ENCODE assay signal across 26 mouse cellular contexts in genomic region chr1:120069120-120069519, GRCm38 (mm10). TPM values are rescaled to one million over a fixed set of nuclear protein-coding genes. Genes with fewer than 3 reads are reported as not detected.
A peak's percentile ranks its signal among the peaks of the same experiment; 100 is the strongest.
DNase-seq lines count a peak whose midpoint lies in the region; ATAC-seq and TF ChIP-seq lines count a peak whose summit lies in the region.
"Had no signal": no experiment of that assay in that cellular context is flagged by ENCODE, and none has a peak within 500 bp of the region (broad histone marks: within the 10 kb centered on the region; RNA-seq: fewer than 3 reads in every experiment).

No protein-coding gene starts in this region.

- no peak for TF ChIP-seq POLR2A in lung, adult 2 months (IDR thresholded peaks at IDR 0.05; ENCODE audit: borderline replicate concordance, extremely low read depth, low read depth, low read length)

- peak; percentile 98 for TF ChIP-seq EP300 in lung, postnatal 0 days (IDR thresholded peaks at IDR 0.05)

- WGBS in intestine, postnatal 0 days: 86% methylated on average over 5 of the region's 5 CpGs
- 81% methylated on average over 5 of the region's 5 CpGs for WGBS in intestine, embryonic 15.5 days
- 70% methylated on average over 5 of the region's 5 CpGs for WGBS in lung, adult 2 months
- WGBS in lung, postnatal 0 days: 59% methylated on average over 5 of the region's 5 CpGs

- ATAC-seq in intestine, postnatal 0 days: no peak
- ATAC-seq in intestine, embryonic 15.5 days: no peak
- peak; percentile 79 for ATAC-seq in lung, postnatal 0 days
- ATAC-seq in cerebellum, adult (ENCODE audit: insufficient number of reproducible peaks, low FRiP score, low TSS enrichment): no peak
- ATAC-seq: forebrain, embryonic 14.5 days; forebrain, postnatal 0 days; Patski had no signal

- no peaks in the 10 kb centered on the region for H3K27me3 ChIP-seq in intestine, postnatal 0 days (replicated peaks; ENCODE audit: control insufficient read depth, insufficient read depth, low read length)
- no peaks in the 10 kb centered on the region for H3K27me3 ChIP-seq in intestine, embryonic 15.5 days (replicated peaks)
- H3K27me3 ChIP-seq in lung, postnatal 0 days (replicated peaks; ENCODE audit: insufficient read depth, low read length): no peaks in the 10 kb centered on the region
- H3K27me3 ChIP-seq: CH12.LX, Patski had no signal

- 0 out of 2 replicates have a peak overlapping the region, but pooled peaks have one; percentile 21 for H3K4me2 ChIP-seq in intestine, postnatal 0 days (replicated peaks; ENCODE audit: low read depth)
- no peak overlapping the region for H3K4me2 ChIP-seq in intestine, embryonic 15.5 days (replicated peaks)
- no peak overlapping the region for H3K4me2 ChIP-seq in lung, postnatal 0 days (replicated peaks; ENCODE audit: low read depth, low read length)
- H3K4me2 ChIP-seq: embryonic facial prominence, embryonic 12.5 days; embryonic facial prominence, embryonic 15.5 days; hindbrain, embryonic 12.5 days; hindbrain, embryonic 15.5 days had no signal

- no peaks in the 10 kb centered on the region for H3K9me3 ChIP-seq in intestine, postnatal 0 days (ENCODE audit: control insufficient read depth)
- no peaks in the 10 kb centered on the region for H3K9me3 ChIP-seq in intestine, embryonic 15.5 days
- H3K9me3 ChIP-seq in lung, postnatal 0 days (ENCODE audit: low read length): no peaks in the 10 kb centered on the region
- H3K9me3 ChIP-seq: embryonic facial prominence, embryonic 12.5 days; embryonic facial prominence, embryonic 15.5 days; G1E; heart, embryonic 10.5 days; hindbrain, embryonic 12.5 days; hindbrain, embryonic 15.5 days had no signal

- peaks cover 18% of the 10 kb centered on the region for H3K36me3 ChIP-seq in intestine, postnatal 0 days (ENCODE audit: control insufficient read depth, insufficient read depth)
- no peaks in the 10 kb centered on the region for H3K36me3 ChIP-seq in intestine, embryonic 15.5 days
- H3K36me3 ChIP-seq in lung, postnatal 0 days (ENCODE audit: insufficient read depth, low read length): no peaks in the 10 kb centered on the region
- H3K36me3 ChIP-seq: embryonic facial prominence, embryonic 12.5 days; embryonic facial prominence, embryonic 15.5 days; G1E; hindbrain, embryonic 12.5 days; hindbrain, embryonic 15.5 days had no signal

- no peak for TF ChIP-seq CTCF in intestine, postnatal 0 days (IDR thresholded peaks at IDR 0.05; ENCODE audit: low read depth)
- TF ChIP-seq CTCF in lung, adult 2 months (IDR thresholded peaks at IDR 0.05; ENCODE audit: insufficient read depth, low read length): no peak
- no peak for TF ChIP-seq CTCF in lung, postnatal 0 days (IDR thresholded peaks at IDR 0.05)

- peak overlapping the region; percentile 96 for H3K27ac ChIP-seq in intestine, postnatal 0 days (ENCODE audit: low read depth, low read length)
- H3K27ac ChIP-seq in intestine, embryonic 15.5 days: no peak overlapping the region
- peak overlapping the region; percentile 72; the same call in 1 of the 2 replicates for H3K27ac ChIP-seq in lung, postnatal 0 days (ENCODE audit: low read length)
- H3K27ac ChIP-seq: embryonic facial prominence, embryonic 12.5 days; embryonic facial prominence, embryonic 15.5 days; heart, embryonic 10.5 days; hindbrain, embryonic 12.5 days; hindbrain, embryonic 15.5 days had no signal

- DNase-seq in lung, adult 2 months: peak; percentile 24
- DNase-seq in lung, postnatal 14 days: no peak
- DNase-seq in lung, postnatal 0 days (ENCODE audit: low spot score): peak; percentile 73
- DNase-seq in natural killer cell, adult 2 months (ENCODE audit: low spot score in 2 of 2): no peak
- DNase-seq: adrenal gland, postnatal 10 days; adrenal gland, postnatal 36 days; B cell, adult 2 months; cerebellum, adult 11 months; cerebellum, adult 2 months; cerebellum, adult 9-11 months; cerebellum, postnatal 25 days; forebrain, postnatal 0 days; gastrocnemius, postnatal 25 days; heart, adult 18-20 months had no signal

- peaks cover 12% of the 10 kb centered on the region for H3K4me1 ChIP-seq in intestine, postnatal 0 days (replicated peaks; ENCODE audit: control insufficient read depth, insufficient read depth, low read length)
- H3K4me1 ChIP-seq in intestine, embryonic 15.5 days (replicated peaks): peaks cover 20% of the 10 kb centered on the region
- H3K4me1 ChIP-seq in lung, adult 2 months (ENCODE audit: control insufficient read depth, insufficient read depth, low read length): peaks cover 7% of the 10 kb centered on the region
- H3K4me1 ChIP-seq in lung, postnatal 0 days (ENCODE audit: insufficient read depth, low read depth, low read length): peaks cover 10% of the 10 kb centered on the region; the same call in 1 of the 2 replicates

- no peak overlapping the region for H3K4me3 ChIP-seq in intestine, postnatal 0 days (ENCODE audit: low read depth, low read length)
- H3K4me3 ChIP-seq in intestine, embryonic 15.5 days (replicated peaks): no peak overlapping the region
- no peak overlapping the region for H3K4me3 ChIP-seq in lung, adult 2 months (replicated peaks; ENCODE audit: extremely low read depth, low read depth, low read length)
- H3K4me3 ChIP-seq in lung, postnatal 0 days (ENCODE audit: low read depth, low read length): no peak overlapping the region
- H3K4me3 ChIP-seq: embryonic facial prominence, embryonic 12.5 days; embryonic facial prominence, embryonic 15.5 days; heart, embryonic 10.5 days; hindbrain, embryonic 12.5 days; hindbrain, embryonic 15.5 days had no signal

- peak overlapping the region; percentile 1; the same call in 1 of the 2 replicates for H3K9ac ChIP-seq in intestine, postnatal 0 days (ENCODE audit: low read depth, low read length)
- H3K9ac ChIP-seq in intestine, embryonic 15.5 days: no peak overlapping the region
- H3K9ac ChIP-seq in lung, postnatal 0 days (replicated peaks; ENCODE audit: low read depth): no peak overlapping the region
- H3K9ac ChIP-seq: embryonic facial prominence, embryonic 12.5 days; embryonic facial prominence, embryonic 15.5 days; forebrain, postnatal 0 days; hindbrain, embryonic 12.5 days; hindbrain, embryonic 15.5 days had no signal

RNA-seq across cellular contexts. Expression of gene Tmem37, which starts 4.8 kb away (rescaled TPM):
- 593 and 673 TPM in 2 replicates for polyA plus RNA-seq in intestine, postnatal 0 days (2015; fragmentation: Nextera tagmentation; extraction: Ambion mirVana)
- 51.3 and 66.1 TPM in 2 replicates for polyA plus RNA-seq in intestine, embryonic 15.5 days (2015; fragmentation: Nextera tagmentation; extraction: Ambion mirVana)
- polyA plus RNA-seq in lung, adult 2 months (2012; rRNA removed): 78.9 and 80.0 TPM in 2 replicates
- 121 and 127 TPM in 2 replicates for polyA plus RNA-seq in lung, postnatal 0 days (2015; fragmentation: Nextera tagmentation; extraction: Ambion mirVana)
- polyA plus RNA-seq: G1E had no signal

RNA-seq across cellular contexts. Expression of gene Dbi, which starts 51.8 kb away (rescaled TPM):
- polyA plus RNA-seq in intestine, postnatal 0 days (2015; fragmentation: Nextera tagmentation; extraction: Ambion mirVana): 3,066 and 3,164 TPM in 2 replicates
- 1,422 and 1,510 TPM in 2 replicates for polyA plus RNA-seq in intestine, embryonic 15.5 days (2015; fragmentation: Nextera tagmentation; extraction: Ambion mirVana)
- 193 and 281 TPM in 2 replicates for polyA plus RNA-seq in lung, adult 2 months (2012; rRNA removed)
- 646 and 687 TPM in 2 replicates for polyA plus RNA-seq in lung, postnatal 0 days (2015; fragmentation: Nextera tagmentation; extraction: Ambion mirVana)

RNA-seq across cellular contexts. Expression of gene 3110009E18Rik, which starts 51.9 kb away (rescaled TPM):
- 8.2 and 8.7 TPM in 2 replicates for polyA plus RNA-seq in intestine, postnatal 0 days (2015; fragmentation: Nextera tagmentation; extraction: Ambion mirVana)
- 15.6 and 18.4 TPM in 2 replicates for polyA plus RNA-seq in intestine, embryonic 15.5 days (2015; fragmentation: Nextera tagmentation; extraction: Ambion mirVana)
- polyA plus RNA-seq in lung, adult 2 months (2012; rRNA removed): 1.5 and 1.7 TPM in 2 replicates
- 10.7 and 12.5 TPM in 2 replicates for polyA plus RNA-seq in lung, postnatal 0 days (2015; fragmentation: Nextera tagmentation; extraction: Ambion mirVana)

Comparison
In these comparisons a context has a peak if more than half of its experiments do, and no peak if none do; other contexts are left out.
1. DNase-seq: peak in lung, adult 2 months (single experiment) and lung, postnatal 0 days (single experiment); none in lung, postnatal 14 days (single experiment) and natural killer cell, adult 2 months (0 of 2).